Mouse (Mus musculus) adrenal gland, postnatal 4 days (tissue): Measurements from ENCODE around the gene Afap1l2. TPM values are rescaled to one million over a fixed set of nuclear protein-coding genes. Genes with fewer than 3 reads are reported as not detected.

ENCODE experiments used
- DNase-seq, 2 experiments: peaks; one replicate each; pipeline ENCODE4 v3.0.0; 2021 to 2022; ENCODE audit warnings: low spot score in 2 of 2, mixed read lengths in 2 of 2
- total RNA-seq, 2 experiments: library from RNA; stranded (reverse); gene quantifications; 2 replicates each; pipeline ENCODE4 v1.2.3; 2021

Gene Afap1l2
- total RNA-seq, 2 experiments from 2014 or later: 20.5 to 20.6 TPM

- DNase-seq: no peak
Observed at GRCm38 (mm10) chr19:56892586-56892985, 115.4 kb downstream of the Afap1l2 start.

DNA sequence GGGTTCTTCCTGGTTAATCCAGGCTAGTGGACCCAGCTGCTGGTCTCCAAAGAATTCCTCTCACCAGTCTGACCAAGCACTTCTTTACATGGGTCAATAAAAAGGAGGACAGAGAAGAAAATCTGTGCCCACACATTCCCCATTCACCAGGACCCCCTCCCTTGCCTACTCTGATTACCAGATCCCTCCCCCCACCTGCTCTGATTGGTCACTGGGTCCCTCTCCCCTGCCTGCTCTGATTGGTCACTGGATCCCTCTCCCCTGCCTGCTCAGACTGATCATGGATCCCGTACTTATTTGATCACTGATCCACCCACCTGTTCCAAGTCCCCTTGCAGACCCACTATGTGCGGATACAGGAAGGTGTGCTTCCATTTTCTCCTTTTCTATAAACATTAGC is 116.6 kb downstream of the Afap1l2 start:
- DNase-seq: no peak

DNA sequence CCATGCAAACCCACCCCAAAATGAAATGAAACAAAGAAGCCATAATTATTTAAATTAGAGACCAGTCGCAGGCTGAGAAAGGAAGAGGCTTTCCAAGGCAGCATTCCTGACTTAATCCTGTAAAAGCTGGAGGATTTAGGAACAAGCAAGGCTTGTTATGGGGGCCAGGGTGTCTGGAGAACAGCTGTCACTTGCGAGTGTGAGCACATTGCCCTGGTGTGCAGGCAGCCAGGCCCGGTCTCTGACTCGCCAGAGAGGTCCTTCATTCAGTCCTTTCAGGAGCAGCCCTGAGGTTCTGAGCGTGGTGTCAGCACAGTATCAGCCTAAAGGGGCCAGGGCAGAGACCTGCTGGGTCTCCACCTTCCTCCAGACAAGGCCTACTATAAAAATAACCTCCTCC is 119.4 kb downstream of the Afap1l2 start:
- no peak for DNase-seq

DNA sequence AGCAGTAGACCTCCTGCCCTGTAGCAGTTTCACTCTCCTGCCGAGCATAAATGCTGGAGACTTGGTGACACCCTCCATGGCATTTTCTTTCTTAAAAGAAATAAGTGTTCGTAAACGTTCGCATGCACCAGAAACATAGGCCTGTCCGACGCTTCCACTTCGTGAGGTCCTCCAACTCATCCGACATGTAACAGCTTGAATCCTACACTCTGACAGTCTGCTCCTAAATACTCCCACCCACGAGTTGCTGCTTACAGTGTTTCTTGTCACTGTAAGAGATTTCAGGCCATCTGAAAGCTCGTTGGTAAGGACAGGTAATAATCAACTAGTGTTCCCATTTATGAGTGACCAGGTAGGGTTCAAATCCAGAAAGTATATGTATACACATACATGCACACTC is 120.1 kb downstream of the Afap1l2 start:
- no peak for DNase-seq

DNA sequence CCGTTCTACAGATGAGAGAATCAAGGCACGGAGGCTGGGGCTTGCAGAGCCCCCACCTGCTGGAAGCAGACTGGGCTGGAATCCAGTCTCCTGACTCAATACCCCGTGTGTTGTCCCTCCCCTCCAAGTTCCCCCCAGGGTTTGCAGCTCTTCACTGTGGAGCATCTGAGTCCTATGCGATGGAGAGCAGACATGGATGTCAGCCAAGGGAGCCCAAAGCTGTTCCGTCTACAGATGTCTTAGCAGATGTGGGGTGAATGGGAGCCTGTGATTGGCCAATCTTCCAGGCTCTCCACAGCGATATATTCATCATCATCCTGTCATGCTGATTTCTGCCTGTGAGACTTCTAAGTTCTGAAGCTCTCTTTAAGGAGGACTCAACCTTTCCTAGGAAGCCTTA is 130.7 kb downstream of the Afap1l2 start:
- DNase-seq: no peak

DNA sequence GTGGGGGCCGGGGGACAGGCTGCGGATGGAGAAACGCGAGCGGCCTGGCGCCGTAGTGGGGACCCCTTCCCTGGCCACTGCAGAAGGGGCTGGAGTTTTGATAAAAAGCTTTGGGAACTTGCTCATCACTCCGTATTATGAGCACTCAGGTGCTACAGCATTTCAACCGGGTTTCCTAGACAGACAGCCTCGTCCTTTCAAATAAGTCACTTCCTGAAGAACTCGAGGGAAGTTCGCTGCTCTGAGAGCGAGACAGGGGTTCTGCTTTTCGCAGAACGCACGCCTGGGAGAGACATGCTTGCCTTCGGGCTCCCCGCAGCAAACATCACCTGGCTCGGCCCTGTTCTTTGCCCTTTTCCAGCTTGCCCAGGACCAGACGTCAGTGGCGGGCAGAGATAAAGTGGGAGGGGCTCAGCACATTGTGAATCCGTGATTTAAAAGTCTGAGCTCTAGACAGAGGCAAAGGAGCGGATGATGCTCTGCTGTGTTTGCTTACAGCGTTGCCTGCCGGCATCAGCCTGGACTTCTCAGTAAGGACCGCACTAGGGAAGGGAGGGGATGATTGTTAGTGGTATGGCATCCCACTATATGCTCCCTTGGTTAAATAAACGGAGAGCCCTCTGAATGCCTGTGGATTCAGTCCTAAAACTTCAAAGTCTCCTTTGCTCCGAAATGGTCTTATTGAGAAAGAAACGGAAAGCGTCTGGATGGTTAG is 133.3 kb downstream of the Afap1l2 start:
- no peak for DNase-seq

GRCm38 (mm10) chr19:56873816-56874600 is 134.0 kb downstream of the Afap1l2 start, which contains the start of gene Vwa2:
Vwa2 (plus strand) TSS chr19:56874249.
- no peak for DNase-seq

DNA sequence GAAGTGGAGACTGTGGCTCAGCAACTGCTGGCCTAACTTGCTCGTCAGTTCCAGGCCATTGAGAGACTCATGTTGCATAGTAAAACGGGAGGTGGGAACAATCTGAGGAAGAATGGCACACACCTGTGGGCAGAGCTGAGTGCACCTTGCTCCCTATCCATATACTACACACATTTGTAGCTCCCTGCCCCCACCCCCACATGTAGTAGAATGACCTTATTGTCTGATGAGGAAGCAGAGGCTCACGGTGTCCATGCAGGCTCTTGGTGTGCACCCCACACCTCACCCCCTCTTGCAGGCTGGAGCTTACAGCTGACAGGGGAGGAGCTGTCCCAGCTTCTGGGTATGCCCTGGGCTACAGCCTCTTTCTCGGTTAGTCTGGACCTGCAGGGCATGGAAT is 140.3 kb downstream of the Afap1l2 start:
- DNase-seq: no peak

Other genes starting within 250 kb of the Afap1l2 start
- gene Ccdc186, start 186.0 kb downstream of the Afap1l2 start, total RNA-seq: 10 to 100 TPM; 21.2 to 27.3 TPM
- under 1 TPM; 0.14 TPM for gene Tdrd1, start 182.0 kb downstream of the Afap1l2 start, total RNA-seq
- gene Vwa2, start 134.0 kb downstream of the Afap1l2 start, total RNA-seq: 1 to 10 TPM in 1 of 2 experiments, under 1 TPM in 1; 0.08 to 4.5 TPM